Mouse (Mus musculus): ENCODE measurements around the gene Serpina3i. TPM values are rescaled to one million over a fixed set of nuclear protein-coding genes. Genes with fewer than 3 reads are reported as not detected.
"Not testable (repeated sequence)": the region's sequence is repeated elsewhere in the genome, so short reads cannot be mapped to it uniquely, and the experiment has no call there.

Gene Serpina3i
- polyA plus RNA-seq, 2 experiments, result 0.55 to 1.4 TPM

DNA sequence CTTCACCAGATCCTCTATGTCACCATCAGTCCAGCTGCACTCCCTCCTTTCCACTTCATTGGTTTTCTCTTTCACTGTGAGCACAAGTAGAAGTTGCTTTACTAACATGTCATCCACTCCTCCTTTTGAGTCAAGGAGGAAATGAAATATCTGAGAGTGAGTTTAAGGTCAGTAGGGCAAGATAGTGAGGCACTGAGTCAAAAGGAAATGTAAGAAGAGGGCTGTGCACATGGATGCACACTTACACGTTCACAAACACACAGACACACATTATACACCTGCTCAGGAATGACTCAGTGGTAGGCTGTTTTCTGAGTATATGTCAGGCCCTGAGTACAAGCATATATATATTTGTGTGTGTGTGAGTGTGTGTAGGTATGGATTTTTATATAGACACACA is 39.2 kb upstream of the Serpina3i start:
- H3K9me3 ChIP-seq (ENCODE audit: control insufficient read depth, low read length), result no peaks in the 10 kb centered on the region
- no peak overlapping the region for H3K4me3 ChIP-seq (replicated peaks; ENCODE audit: low read length)
- 76% methylated on average over 1 of the region's 1 CpGs for WGBS
- H3K27me3 ChIP-seq (ENCODE audit: control insufficient read depth, insufficient read depth, low read length), result no peaks in the 10 kb centered on the region
- no peak overlapping the region for H3K4me2 ChIP-seq (replicated peaks; ENCODE audit: low read depth, low read length, severe bottlenecking)
- H3K27ac ChIP-seq (replicated peaks; ENCODE audit: low read depth, low read length), result no peak overlapping the region
- no peaks in the 10 kb centered on the region for H3K36me3 ChIP-seq (ENCODE audit: control insufficient read depth, insufficient read depth, low read length)
- no peak overlapping the region for H3K9ac ChIP-seq (ENCODE audit: low read depth, low read length, severe bottlenecking)
- ATAC-seq (ENCODE audit: low FRiP score, low read depth) (no peak), DNase-seq (ENCODE audit: low spot score) (no peak)
- H3K4me1 ChIP-seq (ENCODE audit: control insufficient read depth, insufficient read depth, low read length), result no peaks in the 10 kb centered on the region
- TF ChIP-seq POLR2A (IDR thresholded peaks at IDR 0.05; ENCODE audit: borderline replicate concordance, extremely low read depth, insufficient read depth, insufficient read length), result no peak

DNA sequence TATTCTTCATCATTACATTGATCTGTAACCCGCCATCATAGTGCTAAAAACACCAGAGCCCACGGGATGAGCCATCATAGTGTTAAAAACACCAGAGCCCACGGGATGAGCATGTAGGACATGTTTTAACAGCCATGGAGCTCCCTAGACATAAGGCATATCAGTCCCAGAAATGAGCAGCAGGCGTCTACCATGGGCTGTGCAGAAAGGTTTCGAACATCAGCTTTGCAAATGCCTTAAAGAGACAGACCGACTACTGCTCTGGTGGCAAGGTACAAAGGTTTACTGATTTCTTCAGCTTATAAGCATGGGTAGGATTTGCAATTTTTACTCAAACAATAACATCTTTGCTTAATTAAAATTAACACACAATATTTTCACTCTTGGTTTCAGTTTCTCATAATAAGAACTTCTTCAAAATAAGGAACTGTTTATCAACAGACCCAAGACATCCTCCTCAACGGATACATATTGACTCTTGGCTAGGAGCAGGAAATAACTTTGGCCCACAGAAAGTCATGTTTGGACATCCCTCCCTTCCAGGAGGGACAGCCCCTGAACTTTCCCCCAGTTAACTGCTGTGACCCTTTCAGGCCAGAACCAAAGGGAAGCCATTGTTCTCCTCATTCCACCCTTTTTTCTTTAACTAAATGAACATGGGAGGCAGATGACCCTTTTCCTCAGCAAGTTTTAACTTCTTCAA is 38.2 kb upstream of the Serpina3i start:
- no peak for TF ChIP-seq POLR2A (IDR thresholded peaks at IDR 0.05; ENCODE audit: borderline replicate concordance, extremely low read depth, insufficient read depth, insufficient read length)
- Histone ChIP-seq H3K4me3 (replicated peaks; ENCODE audit: low read length) (no peak overlapping the region), H3K9me3 (ENCODE audit: control insufficient read depth, low read length) (no peaks in the 10 kb centered on the region), H3K27ac (replicated peaks; ENCODE audit: low read depth, low read length) (no peak overlapping the region), H3K4me1 (ENCODE audit: control insufficient read depth, insufficient read depth, low read length) (no peaks in the 10 kb centered on the region), H3K27me3 (ENCODE audit: control insufficient read depth, insufficient read depth, low read length) (no peaks in the 10 kb centered on the region), H3K9ac (ENCODE audit: low read depth, low read length, severe bottlenecking) (no peak overlapping the region), H3K4me2 (replicated peaks; ENCODE audit: low read depth, low read length, severe bottlenecking) (no peak overlapping the region), H3K36me3 (ENCODE audit: control insufficient read depth, insufficient read depth, low read length) (no peaks in the 10 kb centered on the region)
- 73% methylated on average over 7 of the region's 7 CpGs for WGBS
- no peak for DNase-seq (ENCODE audit: low spot score)
- ATAC-seq (ENCODE audit: low FRiP score, low read depth), result no peak

DNA sequence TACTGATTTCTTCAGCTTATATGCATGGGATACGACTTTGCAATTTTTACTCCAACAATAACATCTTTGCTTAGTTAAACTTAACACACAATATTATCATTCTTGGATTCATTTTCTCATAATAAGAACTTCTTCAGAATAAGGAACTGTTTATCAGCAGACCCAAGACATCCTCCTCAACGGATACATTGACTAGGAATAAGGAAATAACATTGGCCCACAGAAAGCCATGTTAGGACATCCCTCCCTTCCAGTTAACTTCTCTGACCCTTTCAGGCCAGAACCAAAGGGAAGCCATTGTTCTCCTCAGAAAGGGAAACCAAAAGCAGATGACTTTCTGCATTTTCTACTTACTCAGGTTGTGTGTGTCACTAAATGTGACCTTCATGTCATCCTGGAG is 32.2 kb upstream of the Serpina3i start:
- Histone ChIP-seq H3K4me1 (ENCODE audit: control insufficient read depth, insufficient read depth, low read length) (no peaks in the 10 kb centered on the region), H3K9me3 (ENCODE audit: control insufficient read depth, low read length) (no peaks in the 10 kb centered on the region), H3K9ac (ENCODE audit: low read depth, low read length, severe bottlenecking) (no peak overlapping the region), H3K27me3 (ENCODE audit: control insufficient read depth, insufficient read depth, low read length) (no peaks in the 10 kb centered on the region), H3K36me3 (ENCODE audit: control insufficient read depth, insufficient read depth, low read length) (no peaks in the 10 kb centered on the region), H3K27ac (replicated peaks; ENCODE audit: low read depth, low read length) (no peak overlapping the region), H3K4me2 (replicated peaks; ENCODE audit: low read depth, low read length, severe bottlenecking) (no peak overlapping the region), H3K4me3 (replicated peaks; ENCODE audit: low read length) (no peak overlapping the region)
- DNase-seq (ENCODE audit: low spot score) (no peak), ATAC-seq (ENCODE audit: low FRiP score, low read depth) (no peak)
- no peak for TF ChIP-seq POLR2A (IDR thresholded peaks at IDR 0.05; ENCODE audit: borderline replicate concordance, extremely low read depth, insufficient read depth, insufficient read length)
- WGBS, result 75% methylated on average over 2 of the region's 2 CpGs

DNA sequence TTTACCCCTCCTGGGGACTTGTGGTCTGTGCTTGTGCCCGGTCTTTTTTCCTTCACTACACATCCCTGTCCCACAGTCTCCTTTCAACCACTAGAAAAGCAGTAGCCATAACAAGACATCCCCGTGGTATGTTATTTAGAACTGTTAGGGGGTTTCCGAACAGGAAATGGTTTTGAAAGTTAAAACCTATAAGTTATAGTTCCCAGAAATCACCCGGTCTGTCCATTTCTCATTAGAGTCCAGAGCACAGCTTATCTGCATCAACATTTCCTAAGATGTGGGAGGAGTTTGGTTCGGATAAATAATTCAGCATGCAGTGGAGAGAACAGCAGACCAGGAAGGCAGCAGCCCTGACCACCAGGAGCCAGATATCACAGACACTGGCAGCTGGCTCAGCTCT is 27.0 kb upstream of the Serpina3i start, which contains the start of gene Serpina3g:
TSS of gene Serpina3g (plus strand) at position 331 of the 400 bp plus-strand sequence.
- Histone ChIP-seq H3K27me3 (ENCODE audit: control insufficient read depth, insufficient read depth, low read length) (no peaks in the 10 kb centered on the region), H3K27ac (replicated peaks; ENCODE audit: low read depth, low read length) (no peak within 1 kb of the TSS), H3K4me2 (replicated peaks; ENCODE audit: low read depth, low read length, severe bottlenecking) (no peak within 1 kb of the TSS), H3K4me1 (ENCODE audit: control insufficient read depth, insufficient read depth, low read length) (no peaks in the 10 kb centered on the region), H3K9me3 (ENCODE audit: control insufficient read depth, low read length) (no peaks in the 10 kb centered on the region), H3K4me3 (replicated peaks; ENCODE audit: low read length) (no peak within 1 kb of the TSS), H3K9ac (ENCODE audit: low read depth, low read length, severe bottlenecking) (no peak within 1 kb of the TSS), H3K36me3 (ENCODE audit: control insufficient read depth, insufficient read depth, low read length) (no peaks in the 10 kb centered on the region)
- no peak for TF ChIP-seq POLR2A (IDR thresholded peaks at IDR 0.05; ENCODE audit: borderline replicate concordance, extremely low read depth, insufficient read depth, insufficient read length)
- DNase-seq (ENCODE audit: low spot score) (no peak), ATAC-seq (ENCODE audit: low FRiP score, low read depth) (no peak)
- 52% methylated on average over 5 of the region's 5 CpGs for WGBS

DNA sequence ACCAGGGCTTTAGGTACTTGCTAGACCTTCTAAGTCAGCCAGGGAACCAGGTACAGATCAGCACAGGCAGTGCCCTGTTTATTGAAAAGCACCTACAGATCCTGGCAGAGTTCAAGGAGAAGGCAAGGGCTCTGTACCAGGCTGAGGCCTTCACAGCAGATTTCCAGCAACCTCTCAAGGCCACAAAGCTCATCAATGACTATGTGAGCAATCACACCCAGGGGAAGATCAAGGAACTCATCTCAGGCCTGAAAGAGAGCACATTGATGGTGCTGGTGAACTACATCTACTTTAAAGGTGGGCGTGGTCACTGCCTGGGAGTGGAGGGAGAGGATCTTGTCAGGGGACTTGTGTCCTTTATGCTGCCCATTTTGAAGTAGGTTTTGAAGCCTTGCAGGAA is 24.9 kb upstream of the Serpina3i start:
- H3K36me3 ChIP-seq (ENCODE audit: control insufficient read depth, insufficient read depth, low read length); H3K9ac ChIP-seq (ENCODE audit: low read depth, low read length, severe bottlenecking); ATAC-seq (ENCODE audit: low FRiP score, low read depth); H3K27me3 ChIP-seq (ENCODE audit: control insufficient read depth, insufficient read depth, low read length); H3K4me2 ChIP-seq (replicated peaks; ENCODE audit: low read depth, low read length, severe bottlenecking); H3K4me1 ChIP-seq (ENCODE audit: control insufficient read depth, insufficient read depth, low read length); H3K4me3 ChIP-seq (replicated peaks; ENCODE audit: low read length); DNase-seq (ENCODE audit: low spot score); H3K9me3 ChIP-seq (ENCODE audit: control insufficient read depth, low read length); H3K27ac ChIP-seq (replicated peaks; ENCODE audit: low read depth, low read length): not testable (repeated sequence)
- 89% methylated on average over 1 of the region's 1 CpGs for WGBS

DNA sequence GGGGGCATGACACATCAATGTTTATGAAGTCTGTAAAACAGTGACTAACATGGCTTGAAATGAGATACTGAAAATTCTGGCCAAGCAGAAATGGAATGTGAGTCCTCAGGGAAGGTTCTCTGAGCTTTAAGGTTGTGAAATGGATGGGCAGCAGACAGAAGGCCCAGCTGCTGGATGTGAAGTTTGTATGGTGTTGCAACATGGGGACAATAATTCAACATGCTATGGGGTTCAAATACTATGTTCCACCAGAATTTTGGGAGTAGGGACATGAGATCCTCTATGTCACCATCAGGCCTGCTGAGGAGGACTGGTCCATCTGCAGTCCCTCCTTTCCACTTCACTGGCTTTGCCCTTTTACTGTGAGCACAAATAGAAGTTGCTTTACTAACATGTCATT is 19.6 kb upstream of the Serpina3i start:
- Histone ChIP-seq H3K27me3 (ENCODE audit: control insufficient read depth, insufficient read depth, low read length) (no peaks in the 10 kb centered on the region), H3K4me1 (ENCODE audit: control insufficient read depth, insufficient read depth, low read length) (no peaks in the 10 kb centered on the region), H3K36me3 (ENCODE audit: control insufficient read depth, insufficient read depth, low read length) (no peaks in the 10 kb centered on the region), H3K27ac (replicated peaks; ENCODE audit: low read depth, low read length) (no peak overlapping the region), H3K4me3 (replicated peaks; ENCODE audit: low read length) (no peak overlapping the region), H3K9me3 (ENCODE audit: control insufficient read depth, low read length) (no peaks in the 10 kb centered on the region), H3K9ac (ENCODE audit: low read depth, low read length, severe bottlenecking) (no peak overlapping the region), H3K4me2 (replicated peaks; ENCODE audit: low read depth, low read length, severe bottlenecking) (no peak overlapping the region)
- no peak for TF ChIP-seq POLR2A (IDR thresholded peaks at IDR 0.05; ENCODE audit: borderline replicate concordance, extremely low read depth, insufficient read depth, insufficient read length)
- ATAC-seq (ENCODE audit: low FRiP score, low read depth) (no peak), DNase-seq (ENCODE audit: low spot score) (no peak)

Measured in limb, embryonic 14.5 days (tissue).